Mouse (Mus musculus) heart, embryonic 15.5 days (tissue): ENCODE measurements around the gene Slc25a25. TPM values are rescaled to one million over a fixed set of nuclear protein-coding genes. Genes with fewer than 3 reads are reported as not detected.

ENCODE experiments used
- ATAC-seq: fragments of 200-750 bp; cut with Nextera tagmentation; replicated peaks from 2 replicates; pipeline ENCODE4 v1.8.0; 2017; ENCODE audit warnings: low read depth, moderate TSS enrichment; ENCODE audit not compliant: insufficient number of reproducible peaks, insufficient read depth, low FRiP score
- H3K27ac ChIP-seq: fragments of 300-500 bp; sonication (generic); 2 replicates; pipeline ENCODE4 v1.5.1; 2015; ENCODE audit warnings: mild to moderate bottlenecking, inconsistent platforms
- H3K27me3 ChIP-seq: fragments of 300-500 bp; sonication (generic); 2 replicates; pipeline ENCODE4 v1.6.1; 2015; ENCODE audit warnings: inconsistent platforms
- H3K36me3 ChIP-seq: fragments of 300-500 bp; sonication (generic); 2 replicates; pipeline ENCODE4 v1.6.1; 2015; ENCODE audit warnings: mild to moderate bottlenecking, inconsistent platforms
- H3K4me1 ChIP-seq: fragments of 300-500 bp; sonication (generic); replicated peaks from 2 replicates; pipeline ENCODE4 v1.6.1; 2015; ENCODE audit warnings: inconsistent platforms
- H3K4me2 ChIP-seq: fragments of 300-500 bp; sonication (generic); 2 replicates; pipeline ENCODE4 v1.6.1; 2015; ENCODE audit warnings: inconsistent platforms, mild to moderate bottlenecking, moderate library complexity
- H3K4me3 ChIP-seq: fragments of 300-500 bp; sonication (generic); 2 replicates; pipeline ENCODE4 v1.5.1; 2015; ENCODE audit warnings: mild to moderate bottlenecking, inconsistent platforms
- H3K9ac ChIP-seq: fragments of 300-500 bp; sonication (generic); 2 replicates; pipeline ENCODE4 v1.6.1; 2015; ENCODE audit warnings: mild to moderate bottlenecking, inconsistent platforms
- H3K9me3 ChIP-seq: fragments of 300-500 bp; sonication (generic); replicated peaks from 2 replicates; pipeline ENCODE4 v1.6.1; 2016; ENCODE audit warnings: inconsistent platforms
- WGBS: fragments of 180-500 bp; shearing (Covaris S2); methylation state at CpG from one replicate; pipeline ENCODE4 v1.1.7; 2015; ENCODE audit warnings: mixed read lengths; 5-methylcytosine and 5-hydroxymethylcytosine counted together
- polyA plus RNA-seq: library from polyadenylated mRNA; unstranded; fragments of >200 nt; fragmentation: Nextera tagmentation; extraction: Ambion mirVana; gene quantifications from 2 replicates; pipeline ENCODE4 v1.2.1, GENCODE M21; 2015

Slc25a25 gene
- polyA plus RNA-seq, 1 experiment from 2014 or later: 9.1 TPM

DNA sequence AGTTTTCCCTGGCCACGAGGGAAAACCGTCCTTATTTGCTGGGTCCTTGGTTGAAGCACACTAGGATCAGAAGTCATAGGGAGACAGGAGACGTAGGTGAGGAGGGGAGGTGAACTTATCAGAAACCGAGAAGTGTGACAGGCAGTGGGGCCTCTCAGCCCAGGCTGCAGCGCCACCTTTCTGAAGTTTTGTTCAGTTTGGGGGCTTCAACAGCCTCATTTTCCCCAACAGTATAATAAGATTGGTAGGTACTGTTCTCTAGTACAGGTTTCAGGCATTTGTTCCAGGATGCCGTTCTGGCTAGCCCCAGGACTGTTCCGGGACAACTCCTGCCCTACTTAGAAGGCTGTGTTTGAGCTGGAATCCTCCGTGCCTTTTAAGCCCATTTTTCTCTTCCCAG, 56.3 kb downstream of the Slc25a25 start:
- peak overlapping the region; percentile 96 for H3K4me2 ChIP-seq
- H3K4me1 ChIP-seq: peaks cover 29% of the 10 kb centered on the region
- H3K9me3 ChIP-seq: no peaks in the 10 kb centered on the region
- 3% methylated on average over 8 of the region's 8 CpGs for WGBS
- H3K9ac ChIP-seq: peak overlapping the region; percentile 92
- H3K36me3 ChIP-seq: peaks cover 5% of the 10 kb centered on the region; the same call in 1 of the 2 replicates
- H3K27me3 ChIP-seq: no peaks in the 10 kb centered on the region
- H3K4me3 ChIP-seq: peak overlapping the region; percentile 79
- ATAC-seq: no peak
- peak overlapping the region; percentile 94 for H3K27ac ChIP-seq

- H3K27me3 ChIP-seq: no peaks in the 10 kb centered on the region
- no peaks in the 10 kb centered on the region for H3K9me3 ChIP-seq
- WGBS: 54% methylated on average over 5 of the region's 5 CpGs
These were observed 59.2 kb downstream of the Slc25a25 start for GRCm38 (mm10) chr2:32392063-32392462.

GRCm38 (mm10) chr2:32390871-32391270, 60.4 kb downstream of the Slc25a25 start:
- peaks cover 14% of the 10 kb centered on the region for H3K4me1 ChIP-seq
- H3K27me3 ChIP-seq: no peaks in the 10 kb centered on the region
- no peak overlapping the region for H3K4me3 ChIP-seq
- no peak overlapping the region for H3K9ac ChIP-seq
- no peak for ATAC-seq
- H3K9me3 ChIP-seq: no peaks in the 10 kb centered on the region
- no peak overlapping the region for H3K4me2 ChIP-seq
- 75% methylated on average over 8 of the region's 8 CpGs for WGBS
- no peaks in the 10 kb centered on the region for H3K36me3 ChIP-seq
- no peak overlapping the region for H3K27ac ChIP-seq

More at GRCm38 (mm10) chr2:32392063-32392462, 59.2 kb downstream of the Slc25a25 start:
- Histone ChIP-seq H3K9ac (no peak overlapping the region), H3K27ac (no peak overlapping the region), H3K36me3 (no peaks in the 10 kb centered on the region), H3K4me1 (peaks cover 20% of the 10 kb centered on the region), H3K4me2 (no peak overlapping the region), H3K4me3 (no peak overlapping the region)
- ATAC-seq: no peak

DNA sequence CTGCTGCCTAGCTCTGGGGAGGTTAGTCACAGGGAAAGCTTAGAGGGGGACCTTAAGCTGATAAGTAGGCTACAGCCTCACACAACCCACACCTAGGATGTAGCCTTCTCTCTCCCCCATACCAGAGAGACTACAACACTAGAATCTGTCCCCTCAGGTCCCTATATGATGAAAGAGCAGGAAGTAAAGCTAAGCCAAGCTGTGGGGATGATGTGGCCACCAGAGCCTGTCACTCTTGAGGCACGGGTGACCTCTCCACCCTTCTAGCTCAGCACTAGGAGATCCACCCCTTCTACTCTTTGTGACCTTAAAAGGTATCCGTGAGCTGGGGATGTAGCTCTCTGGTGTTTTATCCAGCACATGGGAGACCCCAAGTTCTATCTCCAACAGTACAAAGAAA, 62.1 kb downstream of the Slc25a25 start:
- H3K4me1 ChIP-seq: peaks cover 8% of the 10 kb centered on the region
- ATAC-seq: no peak
- H3K27ac ChIP-seq: no peak overlapping the region
- no peaks in the 10 kb centered on the region for H3K36me3 ChIP-seq
- no peak overlapping the region for H3K4me3 ChIP-seq
- H3K27me3 ChIP-seq: 0 out of 2 replicates have a peak, but pooled peaks cover 4% of the 10 kb centered on the region
- H3K9ac ChIP-seq: no peak overlapping the region
- no peak overlapping the region for H3K4me2 ChIP-seq
- no peaks in the 10 kb centered on the region for H3K9me3 ChIP-seq
- 60% methylated on average over 2 of the region's 2 CpGs for WGBS

- H3K27me3 ChIP-seq: peaks cover 7% of the 10 kb centered on the region; the same call in 1 of the 2 replicates
- no peak within 1 kb of the TSS for H3K27ac ChIP-seq
- WGBS: 56% methylated on average over 5 of the region's 5 CpGs
- no peak within 1 kb of the TSS for H3K4me2 ChIP-seq
- no peak for ATAC-seq
- H3K9ac ChIP-seq: no peak within 1 kb of the TSS
- H3K9me3 ChIP-seq: no peaks in the 10 kb centered on the region
- no peaks in the 10 kb centered on the region for H3K36me3 ChIP-seq
- no peak within 1 kb of the TSS for H3K4me3 ChIP-seq
- H3K4me1 ChIP-seq: peaks cover 8% of the 10 kb centered on the region
These were observed 63.3 kb downstream of the Slc25a25 start, which contains the start of gene Lcn2 for GRCm38 (mm10) chr2:32387706-32388490. TSS of gene Lcn2 (minus strand) at chr2:32388252.

GRCm38 (mm10) chr2:32382689-32383088, 68.6 kb downstream of the Slc25a25 start:
- H3K9me3 ChIP-seq: no peaks in the 10 kb centered on the region
- no peak for ATAC-seq
- no peak overlapping the region for H3K9ac ChIP-seq

DNA sequence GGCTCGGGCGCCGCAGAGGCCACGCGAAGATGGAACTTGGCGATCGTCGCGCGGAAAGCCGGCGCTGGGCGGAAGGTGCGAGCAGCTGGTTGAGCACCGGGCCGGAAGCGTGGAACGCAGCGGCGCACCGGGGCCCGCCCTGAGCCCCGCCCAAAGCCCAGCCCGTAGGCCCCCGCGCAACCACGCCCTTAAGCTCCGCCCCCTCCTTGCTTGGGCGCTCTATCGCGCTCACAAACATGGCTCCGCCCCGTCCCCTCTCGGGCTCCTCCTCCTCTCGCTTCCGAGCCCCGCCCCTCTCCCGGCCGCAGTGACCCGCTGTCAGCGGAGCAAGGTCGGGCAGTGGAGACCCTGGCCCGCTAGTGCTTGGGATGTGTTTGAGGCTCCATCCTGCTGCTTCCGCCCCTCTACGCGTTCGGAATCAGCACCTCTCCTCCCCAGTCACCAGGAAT, 69.4 kb downstream of the Slc25a25 start, which contains the start of gene 1110008P14Rik:
TSS of gene 1110008P14Rik (minus strand) at position 164 of the 449 bp plus-strand sequence.
- H3K4me1 ChIP-seq: peaks cover 11% of the 10 kb centered on the region
- H3K4me3 ChIP-seq: peak within 1 kb of the TSS; percentile 58
- no peaks in the 10 kb centered on the region for H3K9me3 ChIP-seq
- under 1% methylated on average over 47 of the region's 47 CpGs for WGBS
- peaks cover 26% of the 10 kb centered on the region for H3K36me3 ChIP-seq
- H3K9ac ChIP-seq: peak within 1 kb of the TSS; percentile 60
- H3K27me3 ChIP-seq: peaks cover 7% of the 10 kb centered on the region; the same call in 1 of the 2 replicates
- ATAC-seq: peak; percentile 91
- peak within 1 kb of the TSS; percentile 91 for H3K4me2 ChIP-seq
- peak within 1 kb of the TSS; percentile 50 for H3K27ac ChIP-seq

More at GRCm38 (mm10) chr2:32382689-32383088, 68.6 kb downstream of the Slc25a25 start:
- 77% methylated on average over 2 of the region's 2 CpGs for WGBS
- H3K4me1 ChIP-seq: peaks cover 11% of the 10 kb centered on the region
- no peak overlapping the region for H3K27ac ChIP-seq
- H3K4me2 ChIP-seq: peak overlapping the region; percentile 91; the same call in 1 of the 2 replicates
- H3K27me3 ChIP-seq: peaks cover 7% of the 10 kb centered on the region; the same call in 1 of the 2 replicates
- H3K36me3 ChIP-seq: peaks cover 17% of the 10 kb centered on the region
- no peak overlapping the region for H3K4me3 ChIP-seq

GRCm38 (mm10) chr2:32381141-32381774, 70.0 kb downstream of the Slc25a25 start:
- under 1% methylated on average over 27 of the region's 27 CpGs for WGBS

DNA sequence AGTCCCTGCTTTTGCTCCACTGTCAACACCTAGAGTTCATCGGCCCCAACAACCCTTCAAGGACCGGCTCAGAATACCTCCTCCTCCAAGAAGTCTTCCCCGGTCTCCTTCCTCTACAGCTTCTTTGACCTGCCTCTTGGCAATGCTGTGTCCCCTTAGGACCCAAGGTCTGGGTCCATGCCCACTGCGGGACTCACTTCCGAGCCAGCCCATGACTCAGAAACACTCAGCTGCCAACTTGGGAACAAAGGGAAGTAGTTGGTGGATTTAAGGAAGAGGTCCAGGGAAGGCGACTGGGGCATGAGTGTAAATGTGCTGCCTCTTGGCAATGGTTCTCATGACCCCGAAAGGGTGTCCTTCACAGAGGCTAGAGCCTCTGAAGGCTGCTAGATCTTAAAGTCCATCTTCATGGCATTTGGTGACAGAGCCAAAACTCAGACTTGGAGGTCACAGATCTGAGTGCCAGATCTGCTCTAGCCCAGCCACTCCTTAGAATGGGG, 71.2 kb downstream of the Slc25a25 start:
- peaks cover 7% of the 10 kb centered on the region; the same call in 1 of the 2 replicates for H3K27me3 ChIP-seq
- peaks cover 44% of the 10 kb centered on the region for H3K36me3 ChIP-seq
- no peak overlapping the region for H3K4me3 ChIP-seq
- H3K4me1 ChIP-seq: peaks cover 22% of the 10 kb centered on the region
- H3K4me2 ChIP-seq: peak overlapping the region; percentile 91; the same call in 1 of the 2 replicates
- no peak for ATAC-seq
- H3K9ac ChIP-seq: no peak overlapping the region
- no peak overlapping the region for H3K27ac ChIP-seq
- 82% methylated on average over 7 of the region's 7 CpGs for WGBS
- no peaks in the 10 kb centered on the region for H3K9me3 ChIP-seq

More at GRCm38 (mm10) chr2:32381141-32381774, 70.0 kb downstream of the Slc25a25 start:
- H3K9ac ChIP-seq: peak overlapping the region; percentile 57
- ATAC-seq: no peak; the same call in none of the 2 replicates
- H3K36me3 ChIP-seq: peaks cover 32% of the 10 kb centered on the region
- no peaks in the 10 kb centered on the region for H3K9me3 ChIP-seq
- H3K27ac ChIP-seq: 0 out of 2 replicates have a peak overlapping the region, but pooled peaks have one; percentile 0
- H3K4me3 ChIP-seq: peak overlapping the region; percentile 58
- peaks cover 7% of the 10 kb centered on the region; the same call in 1 of the 2 replicates for H3K27me3 ChIP-seq
- peaks cover 11% of the 10 kb centered on the region for H3K4me1 ChIP-seq
- H3K4me2 ChIP-seq: peak overlapping the region; percentile 91

GRCm38 (mm10) chr2:32376963-32377362, 74.3 kb downstream of the Slc25a25 start:
- no peaks in the 10 kb centered on the region for H3K27me3 ChIP-seq
- ATAC-seq: no peak
- no peak overlapping the region for H3K4me2 ChIP-seq
- no peak overlapping the region for H3K4me3 ChIP-seq
- H3K9me3 ChIP-seq: no peaks in the 10 kb centered on the region
- no peak overlapping the region for H3K27ac ChIP-seq
- WGBS: 87% methylated on average over 10 of the region's 10 CpGs
- H3K4me1 ChIP-seq: peaks cover 23% of the 10 kb centered on the region
- H3K9ac ChIP-seq: no peak overlapping the region
- peaks cover 66% of the 10 kb centered on the region for H3K36me3 ChIP-seq
